Mouse (Mus musculus) heart, postnatal 0 days (tissue): ENCODE measurements around the gene Rarg.

ENCODE experiments used
- CTCF ChIP-seq: IDR thresholded peaks from 2 replicates; pipeline ENCODE4 v1.5.1; 2016; ENCODE audit warnings: antibody characterized with exemption, control low read depth, low read depth
- EP300 ChIP-seq: IDR thresholded peaks from 2 replicates; pipeline ENCODE4 v1.6.1; 2016; ENCODE audit warnings: antibody characterized with exemption, low read depth

DNA sequence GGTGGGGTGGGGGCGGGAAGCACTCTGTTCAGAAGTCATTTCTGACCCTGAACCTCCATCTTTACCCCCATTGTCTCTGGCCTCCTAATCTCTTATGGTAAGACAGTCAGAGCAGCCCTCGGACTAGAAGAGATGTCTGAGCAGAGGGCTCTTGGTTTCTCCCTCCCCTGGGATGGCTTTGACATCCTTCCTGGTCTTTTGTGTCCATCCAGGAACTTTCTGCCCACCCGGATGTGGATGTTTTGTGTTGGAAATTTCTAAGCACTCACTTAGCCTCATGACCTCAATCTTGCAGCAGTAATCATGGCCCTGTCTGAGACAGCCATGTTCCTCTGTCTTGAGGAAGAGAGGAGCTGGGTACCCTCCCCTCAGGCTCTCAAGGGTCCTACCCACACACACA lies 14.1 kb upstream of the Rarg start:
- TF ChIP-seq CTCF, result no peak
- no peak for TF ChIP-seq EP300
